Mouse (Mus musculus) ES-E14 (cell line): ENCODE measurements at regions not wholly inside any gene's neighbourhood (a gene's known extent, or its start where the extent isn't known, plus 50 kb on each side); places are given as distances from the start of the nearest gene placed in this dataset.

Experiments
- DNase-seq: peaks from one replicate; pipeline ENCODE4 v3.0.0-alpha.2; 2013; ENCODE audit warnings: low read depth, low spot score
- H3K27ac ChIP-seq: 2 replicates; pipeline ENCODE4 v1.5.1; 2012; ENCODE audit warnings: low read depth, mild to moderate bottlenecking, low read length, moderate library complexity, mixed read lengths; ENCODE audit not compliant: poor library complexity, insufficient read depth, severe bottlenecking
- H3K36me3 ChIP-seq: 2 replicates; pipeline ENCODE4 v1.6.1; 2012; ENCODE audit warnings: mild to moderate bottlenecking, low read length, moderate library complexity, mixed read lengths; ENCODE audit not compliant: control insufficient read depth, poor library complexity, insufficient read depth, severe bottlenecking
- H3K4me1 ChIP-seq, 2 experiments: fragments of 150-350 bp in 1 of 2; sonication (generic) in 1 of 2; 2 replicates each; pipeline ENCODE4 v1.6.1; 2012; ENCODE audit warnings: low read length in 2 of 2, mild to moderate bottlenecking in 1 of 2, mixed read lengths in 1 of 2; ENCODE audit not compliant: control insufficient read depth in 2 of 2, insufficient read depth in 2 of 2, poor library complexity in 1 of 2
- H3K4me3 ChIP-seq, 2 experiments: fragments of 150-350 bp in 1 of 2; sonication (generic) in 1 of 2; 2 replicates each; pipeline ENCODE4 v1.5.1; 2012; ENCODE audit warnings: low read length in 2 of 2, low read depth in 1 of 2, mild to moderate bottlenecking in 1 of 2, mixed read lengths in 1 of 2; ENCODE audit not compliant: insufficient read depth in 1 of 2, poor library complexity in 1 of 2, severe bottlenecking in 1 of 2
- H3K9ac ChIP-seq: 2 replicates; pipeline ENCODE4 v1.6.1; 2012; ENCODE audit warnings: low read depth, mild to moderate bottlenecking, low read length, mixed read lengths; ENCODE audit not compliant: poor library complexity, insufficient read depth, severe bottlenecking
- H3K9me3 ChIP-seq: fragments of 150-350 bp; sonication (generic); 2 replicates; pipeline ENCODE4 v1.6.1; 2012; ENCODE audit warnings: low read depth, mild to moderate bottlenecking, low read length; ENCODE audit not compliant: control insufficient read depth, insufficient read depth
- CHD2 ChIP-seq: IDR thresholded peaks from 2 replicates; pipeline ENCODE4 v1.6.1; 2014; ENCODE audit warnings: mild to moderate bottlenecking, low read depth, low read length, inconsistent platforms
- HCFC1 ChIP-seq: IDR thresholded peaks from 2 replicates; pipeline ENCODE4 v1.6.1; 2012; ENCODE audit warnings: low read length, inconsistent platforms, borderline replicate concordance; ENCODE audit not compliant: insufficient read depth
- MAFK ChIP-seq: IDR thresholded peaks from 2 replicates; pipeline ENCODE4 v1.6.1; 2014; ENCODE audit warnings: mild to moderate bottlenecking, low read depth, low read length, inconsistent platforms; ENCODE audit not compliant: insufficient read depth
- ZC3H11A ChIP-seq: IDR thresholded peaks from 2 replicates; pipeline ENCODE4 v1.6.1; 2012; ENCODE audit warnings: low read depth, mild to moderate bottlenecking, inconsistent platforms, low read length, borderline replicate concordance
- ZNF384 ChIP-seq: IDR thresholded peaks from 2 replicates; pipeline ENCODE4 v1.6.1; 2012; ENCODE audit warnings: low read depth, low read length, inconsistent platforms
- in situ Hi-C, 2 experiments: fragments of 600-800 bp; cut with MboI; formaldehyde crosslinking; loops; one replicate each; pipeline ENCODE4 v1.15.1; 2025; ENCODE audit warnings: low sequenced_read_pairs in 2 of 2, inconsistent platforms in 1 of 2; ENCODE audit not compliant: unreplicated experiment in 2 of 2

- H3K36me3 ChIP-seq = no peaks in the 10 kb centered on the region; the same call in 1 of the 2 replicates
- H3K9ac ChIP-seq = no peak overlapping the region
- no peaks in the 10 kb centered on the region; the same call in 1 of the 2 replicates for H3K9me3 ChIP-seq
- no peak overlapping the region for H3K27ac ChIP-seq
- peak; percentile 30 for DNase-seq
- TF ChIP-seq ZNF384 (no peak), MAFK (no peak), ZC3H11A (no peak), HCFC1 (no peak), CHD2 (no peak)
- no peak overlapping the region for H3K4me3 ChIP-seq
- H3K4me1 ChIP-seq = peaks cover 0 to 19% of the 10 kb centered on the region in 2 experiments; a peak in 2 of 4 replicates
- in situ Hi-C loops = no loop called here
Observed at GRCm38 (mm10) chr17:47267843-47268242, 100.8 kb upstream of the Mrps10 start.

GRCm38 (mm10) chr17:47267076-47267475 lies 101.6 kb upstream of the Mrps10 start:
- H3K36me3 ChIP-seq = no peaks in the 10 kb centered on the region; the same call in 1 of the 2 replicates
- in situ Hi-C loops = no loop called here
- peaks cover 0 to 19% of the 10 kb centered on the region in 2 experiments; a peak in 2 of 4 replicates for H3K4me1 ChIP-seq
- DNase-seq = peak; percentile 15
- no peak overlapping the region for H3K9ac ChIP-seq
- no peaks in the 10 kb centered on the region; the same call in 1 of the 2 replicates for H3K9me3 ChIP-seq
- peak overlapping the region; percentile 71 for H3K27ac ChIP-seq
- TF ChIP-seq CHD2 = no peak
- no peak for TF ChIP-seq MAFK
- no peak for TF ChIP-seq HCFC1
- TF ChIP-seq ZC3H11A = no peak
- TF ChIP-seq ZNF384 = no peak
- no peak overlapping the region for H3K4me3 ChIP-seq

- in situ Hi-C loops = no loop called here
- TF ChIP-seq ZC3H11A (no peak), CHD2 (no peak), ZNF384 (no peak), HCFC1 (no peak), MAFK (no peak)
Observed at GRCm38 (mm10) chr17:47266335-47266734, 102.4 kb upstream of the Mrps10 start.

GRCm38 (mm10) chr17:47262986-47263385 lies 105.7 kb upstream of the Mrps10 start:
- peak; percentile 11 for DNase-seq
- H3K4me3 ChIP-seq = no peak overlapping the region
- peaks cover 0 to 16% of the 10 kb centered on the region in 2 experiments; a peak in 1 of 4 replicates for H3K4me1 ChIP-seq
- H3K9ac ChIP-seq = no peak overlapping the region
- H3K9me3 ChIP-seq = no peaks in the 10 kb centered on the region; the same call in 1 of the 2 replicates
- no peak overlapping the region for H3K27ac ChIP-seq
- in situ Hi-C loops = no loop called here
- peaks cover 2% of the 10 kb centered on the region; the same call in 1 of the 2 replicates for H3K36me3 ChIP-seq
- TF ChIP-seq ZNF384 = no peak
- TF ChIP-seq MAFK = no peak
- TF ChIP-seq CHD2 = no peak

More at GRCm38 (mm10) chr17:47266335-47266734, 102.4 kb upstream of the Mrps10 start:
- DNase-seq = no peak
- peaks cover 0 to 19% of the 10 kb centered on the region in 2 experiments; a peak in 2 of 4 replicates for H3K4me1 ChIP-seq
- no peak overlapping the region for H3K9ac ChIP-seq
- H3K27ac ChIP-seq = no peak overlapping the region
- no peaks in the 10 kb centered on the region; the same call in 1 of the 2 replicates for H3K9me3 ChIP-seq
- no peaks in the 10 kb centered on the region; the same call in 1 of the 2 replicates for H3K36me3 ChIP-seq
- H3K4me3 ChIP-seq = no peak overlapping the region

GRCm38 (mm10) chr17:47262141-47262540 lies 106.5 kb upstream of the Mrps10 start:
- Histone ChIP-seq H3K4me1 (peaks cover 0 to 16% of the 10 kb centered on the region in 2 experiments; a peak in 1 of 4 replicates), H3K9me3 (no peaks in the 10 kb centered on the region), H3K4me3 (no peak overlapping the region), H3K9ac (no peak overlapping the region), H3K36me3 (peaks cover 2% of the 10 kb centered on the region; the same call in 1 of the 2 replicates), H3K27ac (no peak overlapping the region)
- in situ Hi-C loops = no loop called here
- no peak for TF ChIP-seq ZNF384
- no peak for TF ChIP-seq ZC3H11A
- TF ChIP-seq CHD2 = no peak
- TF ChIP-seq MAFK = no peak
- no peak for TF ChIP-seq HCFC1
- DNase-seq = no peak
